Mouse (Mus musculus): ENCODE results near the gene Nme6. TPM values are rescaled to one million over a fixed set of nuclear protein-coding genes. Genes with fewer than 3 reads are reported as not detected.

Gene Nme6
- 29.5 and 30.0 TPM in 2 replicates for polyA plus RNA-seq (2015; fragmentation: Nextera tagmentation; extraction: Ambion mirVana)

DNA sequence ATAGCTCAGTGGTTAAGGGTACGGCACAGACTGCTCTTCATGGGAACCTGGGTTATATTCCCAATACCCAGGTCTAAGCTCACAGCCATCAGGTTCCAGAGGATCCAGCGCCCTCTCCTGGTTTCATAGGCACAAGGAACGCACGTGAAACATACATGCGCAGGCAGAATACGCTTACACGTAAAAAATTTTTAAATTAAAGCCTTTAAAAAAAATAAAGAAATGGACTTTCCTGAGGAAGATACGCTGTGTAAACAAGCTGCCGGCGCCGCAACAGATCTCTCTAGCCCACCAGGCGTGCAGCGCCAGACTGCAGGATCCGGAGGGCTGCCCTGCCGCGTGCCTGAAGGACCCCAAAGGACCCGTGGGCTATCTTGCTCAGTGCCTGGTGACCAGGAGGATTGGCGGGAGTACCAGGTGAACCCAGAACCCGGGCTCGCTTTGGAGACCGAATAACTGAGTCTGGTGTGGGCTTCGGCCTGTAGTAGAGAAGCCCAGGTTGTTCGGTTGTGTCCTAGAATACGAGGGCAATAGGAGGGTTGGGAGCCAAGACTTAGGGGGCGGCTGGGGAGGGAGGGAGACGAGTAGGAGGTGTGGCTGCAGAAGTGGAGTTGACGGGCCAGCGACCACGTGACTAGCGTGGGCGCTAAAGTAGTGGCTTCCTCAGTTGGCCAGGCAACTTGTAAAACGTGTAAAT lies at the start of gene Nme6:
Nme6 (plus strand) TSS at position 359 of the 697 bp plus-strand sequence.

DNA sequence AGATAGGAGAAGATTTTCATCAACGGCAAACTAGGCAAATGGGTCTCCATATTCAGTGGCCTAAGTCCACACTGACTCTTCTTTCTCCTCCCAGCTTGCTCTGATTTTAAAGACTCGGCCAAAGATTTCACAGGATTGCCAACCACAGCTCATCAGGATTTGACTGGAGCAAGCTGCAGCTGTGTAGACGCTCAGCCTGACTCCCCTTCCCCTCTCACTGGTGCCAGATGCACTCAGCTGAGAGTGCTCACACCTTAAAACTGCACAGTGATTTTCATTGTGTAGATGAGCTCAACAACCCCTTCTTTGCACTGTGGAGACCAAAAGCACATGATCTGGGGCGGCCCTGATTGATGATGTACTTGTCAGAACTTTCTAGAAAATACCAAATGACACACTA lies 42.0 kb upstream of the Nme6 start, which contains the start of gene Fbxw27:
Fbxw27 (minus strand) TSS at position 101 of the 400 bp plus-strand sequence.

GRCm38 (mm10) chr9:109811980-109812379 lies 20.6 kb upstream of the Nme6 start, which contains the start of gene Spink8:
Gene Spink8, plus strand, starts transcription at chr9:109812280.

GRCm38 (mm10) chr9:109849312-109849758 lies 16.8 kb downstream of the Nme6 start, which contains the start of gene Camp:
Gene Camp, minus strand, starts transcription at chr9:109849617.

DNA sequence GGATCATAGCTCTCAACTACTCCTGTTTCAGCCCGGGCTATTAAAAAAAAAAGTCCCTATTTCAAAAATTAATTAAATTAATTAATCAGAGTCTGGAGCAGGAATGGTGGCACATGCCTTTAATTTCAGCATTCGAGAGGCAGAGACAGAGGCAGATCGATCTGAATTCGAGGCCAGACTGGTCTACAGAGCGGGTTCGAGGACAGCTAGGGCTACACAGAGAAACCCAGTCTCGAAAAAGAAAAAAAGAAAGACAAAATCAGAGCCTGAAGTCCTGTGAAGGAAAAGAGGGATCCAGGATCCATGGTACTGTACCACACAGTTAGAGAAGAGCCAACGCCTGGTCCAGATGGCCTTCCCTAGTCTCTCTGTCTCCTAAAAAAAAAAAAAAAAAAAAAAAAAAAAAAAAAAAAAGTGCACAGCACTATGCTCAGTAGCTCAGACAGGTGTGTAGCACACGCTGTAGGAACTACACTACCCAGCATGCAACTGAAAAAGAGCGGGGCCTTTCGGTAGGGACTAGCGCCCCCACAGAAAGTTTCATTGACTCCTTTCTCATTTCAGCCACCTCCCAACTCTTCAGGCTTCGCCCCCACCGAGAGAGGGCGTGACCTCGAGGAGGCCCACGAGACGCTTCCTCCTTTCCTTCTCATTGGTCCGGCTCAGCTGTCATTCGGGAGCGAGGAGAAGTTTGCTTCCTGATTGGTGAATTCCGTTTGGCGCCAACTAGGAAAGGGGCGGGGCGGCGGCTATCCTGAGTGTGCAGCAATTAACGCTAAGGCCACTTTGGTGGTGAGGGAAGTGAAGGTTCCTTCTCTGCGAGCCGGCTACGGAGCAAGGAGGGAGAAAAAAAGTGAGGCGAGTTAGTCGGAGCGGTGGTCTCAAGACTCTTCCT lies 42.5 kb downstream of the Nme6 start, which contains the start of gene Cdc25a:
Cdc25a (plus strand) TSS at position 783 of the 895 bp plus-strand sequence.

Small RNA genes lying within 50 kb of the gene (microRNA-seq; reads per million reads assigned to microRNA genes)
- not detected for gene Mir7089

Other genes with a start within 250 kb of the Nme6 start
- 0.22 TPM in 1 of 2 replicates, not detected in the other for gene Fbxw24, start 206.7 kb upstream of the Nme6 start, polyA plus RNA-seq (2015; fragmentation: Nextera tagmentation; extraction: Ambion mirVana)
- gene Fbxw25, start 168.1 kb upstream of the Nme6 start, polyA plus RNA-seq (2015; fragmentation: Nextera tagmentation; extraction: Ambion mirVana) = 0.08 TPM in 1 of 2 replicates, not detected in the other
- 0.51 and 1.4 TPM in 2 replicates for gene Fbxw18, start 130.0 kb upstream of the Nme6 start, polyA plus RNA-seq (2015; fragmentation: Nextera tagmentation; extraction: Ambion mirVana)
- 0.28 and 0.90 TPM in 2 replicates for gene Fbxw26, start 86.7 kb upstream of the Nme6 start, polyA plus RNA-seq (2015; fragmentation: Nextera tagmentation; extraction: Ambion mirVana)
- 6.0 and 6.1 TPM in 2 replicates for gene Fbxw27, start 42.1 kb upstream of the Nme6 start, polyA plus RNA-seq (2015; fragmentation: Nextera tagmentation; extraction: Ambion mirVana)
- gene Spink8, start 20.5 kb upstream of the Nme6 start, polyA plus RNA-seq (2015; fragmentation: Nextera tagmentation; extraction: Ambion mirVana) = 2.8 and 2.9 TPM in 2 replicates
- 0.64 and 1.2 TPM in 2 replicates for gene Camp, start 16.9 kb downstream of the Nme6 start, polyA plus RNA-seq (2015; fragmentation: Nextera tagmentation; extraction: Ambion mirVana)
- 15.3 TPM in 2 replicates for gene Cdc25a, start 42.8 kb downstream of the Nme6 start, polyA plus RNA-seq (2015; fragmentation: Nextera tagmentation; extraction: Ambion mirVana)
- gene Map4, start 98.7 kb downstream of the Nme6 start, polyA plus RNA-seq (2015; fragmentation: Nextera tagmentation; extraction: Ambion mirVana) = 45.8 and 63.3 TPM in 2 replicates